Mouse (Mus musculus) erythroblast, embryonic 14.5 days (primary cell): ENCODE results near the gene Thsd1. TPM values are rescaled to one million over a fixed set of nuclear protein-coding genes. Genes with fewer than 3 reads are reported as not detected.
"Not testable (repeated sequence)": the region's sequence is repeated elsewhere in the genome, so short reads cannot be mapped to it uniquely, and the experiment has no call there.

ENCODE experiments used
- H3K27me3 ChIP-seq: 2 replicates; pipeline ENCODE4 v1.6.1; 2012; ENCODE audit warnings: inconsistent platforms; ENCODE audit not compliant: control insufficient read depth
- H3K36me3 ChIP-seq: 2 replicates; pipeline ENCODE4 v1.6.1; 2012; ENCODE audit warnings: mild to moderate bottlenecking, inconsistent platforms; ENCODE audit not compliant: control insufficient read depth
- H3K4me1 ChIP-seq: 2 replicates; pipeline ENCODE4 v1.6.1; 2012; ENCODE audit warnings: inconsistent platforms; ENCODE audit not compliant: control insufficient read depth
- H3K4me3 ChIP-seq: replicated peaks from 2 replicates; pipeline ENCODE3; 2012; ENCODE audit warnings: moderate library complexity, mild to moderate bottlenecking, inconsistent platforms
- H3K9me3 ChIP-seq: 2 replicates; pipeline ENCODE4 v1.6.1; 2012; ENCODE audit warnings: low read length, inconsistent platforms, mixed read lengths; ENCODE audit not compliant: control insufficient read depth
- GATA1 ChIP-seq: IDR thresholded peaks from 2 replicates; pipeline ENCODE4 v1.6.1; 2012; ENCODE audit warnings: low read length, inconsistent platforms, mixed read lengths
- TAL1 ChIP-seq: IDR thresholded peaks from 3 replicates; pipeline ENCODE4 v1.6.1; 2012; ENCODE audit warnings: low read length, inconsistent platforms, mixed read lengths
- polyA plus RNA-seq: library from polyadenylated mRNA; stranded (reverse); fragments of >175 nt; gene quantifications from 2 replicates; pipeline ENCODE4 v1.2.3, GENCODE M21; 2012

The Thsd1 gene
- polyA plus RNA-seq, 1 experiment, result not detected

GRCm38 (mm10) chr8:22302326-22302725 is 75.2 kb downstream of the Thsd1 start:
- Histone ChIP-seq H3K4me1 (no peaks in the 10 kb centered on the region), H3K36me3 (no peaks in the 10 kb centered on the region), H3K27me3 (no peaks in the 10 kb centered on the region), H3K9me3 (no peaks in the 10 kb centered on the region), H3K4me3 (no peak overlapping the region)
- TF ChIP-seq TAL1 (no peak), GATA1 (no peak)

DNA sequence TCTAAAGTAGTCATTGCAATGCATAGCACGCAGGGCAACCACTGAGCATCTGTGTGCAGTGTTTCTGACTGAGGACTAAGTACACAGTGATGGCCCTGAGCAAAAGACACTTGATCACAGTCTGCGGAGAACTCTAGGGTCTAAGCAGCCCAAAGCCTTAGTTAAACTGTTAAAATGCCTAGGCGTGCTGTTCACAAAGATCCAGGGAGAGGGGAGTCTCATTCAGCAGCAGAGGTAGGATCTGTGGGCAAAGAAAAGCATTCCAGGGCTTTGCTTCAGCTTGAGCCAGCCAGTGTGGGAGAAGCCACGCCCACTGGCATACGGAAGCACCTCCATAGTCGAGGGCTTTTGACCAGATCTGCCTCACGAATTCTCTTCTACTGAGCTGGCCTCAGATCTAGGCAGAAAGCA is 75.8 kb downstream of the Thsd1 start:
- Histone ChIP-seq H3K27me3 (no peaks in the 10 kb centered on the region), H3K36me3 (no peaks in the 10 kb centered on the region), H3K9me3 (no peaks in the 10 kb centered on the region), H3K4me3 (no peak overlapping the region), H3K4me1 (no peaks in the 10 kb centered on the region)
- TF ChIP-seq GATA1 (no peak), TAL1 (no peak)

DNA sequence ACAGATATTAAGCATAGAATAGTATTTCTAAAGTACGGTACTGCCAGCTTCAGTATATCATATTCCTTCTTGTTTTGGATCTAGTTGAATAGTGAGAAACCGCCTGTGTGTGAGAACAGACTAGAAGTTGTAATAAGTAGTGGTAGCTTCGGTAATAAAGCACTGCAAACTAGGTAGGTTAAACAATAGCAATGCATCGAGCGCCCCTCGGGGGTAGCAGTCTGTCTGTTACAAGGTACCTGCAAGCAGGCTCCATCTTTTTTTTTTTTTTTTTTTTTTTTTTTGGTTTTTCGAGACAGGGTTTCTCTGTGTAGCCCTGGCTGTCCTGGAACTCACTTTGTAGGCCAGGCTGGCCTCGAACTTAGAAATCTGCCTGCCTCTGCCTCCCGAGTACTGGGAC is 76.9 kb downstream of the Thsd1 start:
- not testable (repeated sequence) for H3K4me3 ChIP-seq, H3K9me3 ChIP-seq, H3K4me1 ChIP-seq, H3K36me3 ChIP-seq, H3K27me3 ChIP-seq

DNA sequence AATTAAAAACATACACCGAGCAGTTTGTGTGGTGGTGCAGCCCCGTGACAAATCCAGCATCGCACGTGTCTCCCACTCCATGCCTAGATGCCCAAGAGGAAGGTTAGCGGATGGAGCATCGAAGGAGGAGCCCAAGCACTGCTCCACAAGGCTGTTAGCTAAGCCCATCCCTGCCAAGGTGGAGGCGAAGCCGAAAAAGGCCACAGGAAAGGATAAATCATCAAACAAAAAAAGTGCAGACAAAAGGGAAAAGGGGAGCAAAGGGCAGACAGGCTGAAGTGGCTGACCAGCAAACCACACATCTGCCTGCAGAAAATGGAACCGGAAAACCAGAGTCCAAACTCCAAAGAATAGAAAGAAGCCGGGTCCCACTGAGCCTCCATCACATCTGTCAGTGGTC is 79.9 kb downstream of the Thsd1 start:
- no peaks in the 10 kb centered on the region for H3K9me3 ChIP-seq
- no peak overlapping the region for H3K4me3 ChIP-seq
- H3K4me1 ChIP-seq, result no peaks in the 10 kb centered on the region
- H3K36me3 ChIP-seq, result no peaks in the 10 kb centered on the region
- no peak for TF ChIP-seq GATA1
- TF ChIP-seq TAL1, result no peak
- no peaks in the 10 kb centered on the region for H3K27me3 ChIP-seq

Other genes starting within 250 kb of the Thsd1 start
- gene Atp7b, start 167.0 kb upstream of the Thsd1 start, polyA plus RNA-seq, result 0.38 and 0.42 TPM in 2 replicates
- gene Alg11, start 166.6 kb upstream of the Thsd1 start, polyA plus RNA-seq, result 0.01 TPM in 2 replicates
- not detected in 2 replicates for gene Nek5, start 102.3 kb upstream of the Thsd1 start, polyA plus RNA-seq
- gene Nek3, start 60.9 kb upstream of the Thsd1 start, polyA plus RNA-seq, result 0.05 and 0.11 TPM in 2 replicates
- gene Ckap2, start 41.5 kb upstream of the Thsd1 start, polyA plus RNA-seq, result 1.2 and 1.4 TPM in 2 replicates
- 0.13 and 0.15 TPM in 2 replicates for gene Vps36, start 34.5 kb upstream of the Thsd1 start, polyA plus RNA-seq
- not detected in 2 replicates for gene Tpte, start 56.1 kb downstream of the Thsd1 start, polyA plus RNA-seq
- 0.06 and 0.08 TPM in 2 replicates for gene Slc25a15, start 171.3 kb downstream of the Thsd1 start, polyA plus RNA-seq
- 0.10 and 0.11 TPM in 2 replicates for gene Mrps31, start 184.0 kb downstream of the Thsd1 start, polyA plus RNA-seq